Mouse (Mus musculus): ENCODE measurements around the gene Mon2. TPM values are rescaled to one million over a fixed set of nuclear protein-coding genes. Genes with fewer than 3 reads are reported as not detected.

Mon2 gene
- polyA plus RNA-seq, 1 experiment from 2014 or later, result 26.1 TPM

- 90% methylated on average over 9 of the region's 9 CpGs for WGBS
- ATAC-seq (ENCODE audit: low FRiP score, low read depth), result no peak
- Histone ChIP-seq H3K4me2 (no peak overlapping the region), H3K27me3 (no peaks in the 10 kb centered on the region), H3K4me1 (replicated peaks) (no peaks in the 10 kb centered on the region), H3K36me3 (no peaks in the 10 kb centered on the region), H3K9ac (no peak overlapping the region), H3K4me3 (no peak overlapping the region), H3K27ac (replicated peaks) (no peak overlapping the region), H3K9me3 (no peaks in the 10 kb centered on the region)
Measured at GRCm38 (mm10) chr10:122953576-122953975, 122.7 kb downstream of the Mon2 start.

- no peak overlapping the region for H3K4me2 ChIP-seq
- no peak overlapping the region for H3K27ac ChIP-seq (replicated peaks)
Measured at GRCm38 (mm10) chr10:122950966-122951365, 125.3 kb downstream of the Mon2 start.

DNA sequence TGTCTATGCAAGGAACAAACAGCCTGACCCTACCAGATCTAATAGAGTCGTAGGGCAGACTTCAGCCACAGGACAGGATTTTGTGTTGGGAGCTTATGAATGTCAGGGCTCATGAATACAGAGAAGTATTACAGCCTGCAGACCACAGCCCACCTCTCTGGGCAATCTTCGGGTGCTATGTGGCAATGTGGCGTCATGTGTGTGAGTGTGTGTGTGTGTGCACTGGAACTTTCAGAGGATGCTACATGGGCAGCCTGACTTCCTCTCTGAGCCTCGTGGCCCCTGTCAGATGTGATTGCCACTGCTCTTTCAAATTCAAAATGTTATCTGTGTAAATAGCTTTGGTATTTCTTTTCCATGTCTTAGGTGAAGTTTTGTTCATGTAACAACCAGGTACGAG, 131.4 kb downstream of the Mon2 start:
- no peak overlapping the region for H3K4me2 ChIP-seq
- no peaks in the 10 kb centered on the region for H3K27me3 ChIP-seq
- H3K27ac ChIP-seq (replicated peaks), result no peak overlapping the region
- no peak for ATAC-seq (ENCODE audit: low FRiP score, low read depth)
- no peaks in the 10 kb centered on the region for H3K9me3 ChIP-seq
- no peaks in the 10 kb centered on the region for H3K4me1 ChIP-seq (replicated peaks)
- H3K9ac ChIP-seq, result no peak overlapping the region
- no peaks in the 10 kb centered on the region for H3K36me3 ChIP-seq
- WGBS, result 75% methylated on average over 5 of the region's 5 CpGs
- no peak overlapping the region for H3K4me3 ChIP-seq

More at GRCm38 (mm10) chr10:122950966-122951365, 125.3 kb downstream of the Mon2 start:
- Histone ChIP-seq H3K27me3 (no peaks in the 10 kb centered on the region), H3K4me3 (no peak overlapping the region), H3K36me3 (no peaks in the 10 kb centered on the region), H3K4me1 (replicated peaks) (no peaks in the 10 kb centered on the region), H3K9me3 (no peaks in the 10 kb centered on the region), H3K9ac (no peak overlapping the region)
- no peak for ATAC-seq (ENCODE audit: low FRiP score, low read depth)
- 58% methylated on average over 6 of the region's 6 CpGs for WGBS

- no peak for ATAC-seq (ENCODE audit: low FRiP score, low read depth)
- 56% methylated on average over 6 of the region's 6 CpGs for WGBS
- no peaks in the 10 kb centered on the region for H3K9me3 ChIP-seq
- H3K4me2 ChIP-seq, result no peak overlapping the region
- no peak overlapping the region for H3K27ac ChIP-seq (replicated peaks)
- H3K27me3 ChIP-seq, result no peaks in the 10 kb centered on the region
- no peak overlapping the region for H3K9ac ChIP-seq
- H3K4me3 ChIP-seq, result no peak overlapping the region
- H3K4me1 ChIP-seq (replicated peaks), result no peaks in the 10 kb centered on the region
- H3K36me3 ChIP-seq, result no peaks in the 10 kb centered on the region
Measured at GRCm38 (mm10) chr10:122943824-122944223, 132.5 kb downstream of the Mon2 start.

DNA sequence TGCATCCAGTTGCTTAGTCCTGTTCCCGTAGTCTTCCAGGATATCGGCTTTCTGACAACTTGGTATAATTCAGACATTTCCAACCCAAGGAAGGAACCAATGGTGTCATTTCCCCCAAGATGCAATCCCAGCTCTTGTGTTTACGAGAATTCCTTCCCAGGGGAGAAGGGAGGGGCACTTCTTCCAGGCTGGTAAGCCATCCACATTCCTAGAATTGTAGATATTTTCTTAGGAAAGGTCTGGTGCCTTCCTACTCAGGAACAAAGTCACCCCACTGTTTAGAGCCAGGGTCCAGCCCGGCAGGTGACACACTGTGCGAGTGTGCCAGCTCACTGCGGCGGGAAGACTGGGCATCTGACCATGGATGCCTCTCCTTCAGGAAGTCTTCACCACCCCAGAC, 133.5 kb downstream of the Mon2 start:
- no peaks in the 10 kb centered on the region for H3K9me3 ChIP-seq
- H3K9ac ChIP-seq, result no peak overlapping the region
- H3K36me3 ChIP-seq, result no peaks in the 10 kb centered on the region
- no peak for ATAC-seq (ENCODE audit: low FRiP score, low read depth)
- H3K4me3 ChIP-seq, result no peak overlapping the region
- H3K27ac ChIP-seq (replicated peaks), result no peak overlapping the region
- H3K27me3 ChIP-seq, result no peaks in the 10 kb centered on the region
- no peaks in the 10 kb centered on the region for H3K4me1 ChIP-seq (replicated peaks)
- H3K4me2 ChIP-seq, result no peak overlapping the region
- 92% methylated on average over 7 of the region's 7 CpGs for WGBS

MicroRNAs encoded within 50 kb of the gene (microRNA counts, 519-probe panel; counts per million panel counts)
- 4,970 counts per million, percentile 96 among the panel's probes with 10 or more counts for microRNA mmu-let-7i

Small RNA genes lying within 50 kb of the gene (microRNA-seq; reads per million reads assigned to microRNA genes)
- gene Mirlet7i, result 47,490 reads per million, percentile 99 among the genes with 10 or more reads in this experiment

Other genes starting within 250 kb of the Mon2 start
- 66.3 and 68.4 TPM in 2 replicates for gene Usp15, start 120.5 kb upstream of the Mon2 start, polyA plus RNA-seq (2015; fragmentation: Nextera tagmentation; extraction: Ambion mirVana)
- 53.6 and 58.5 TPM in 2 replicates for gene Fam19a2, start 187.5 kb upstream of the Mon2 start, polyA plus RNA-seq (2015; fragmentation: Nextera tagmentation; extraction: Ambion mirVana)